12 mouse cellular contexts compared by ENCODE assay signal in genomic region chr1:80030224-80030623, GRCm38 (mm10).
DNase-seq lines count a peak whose midpoint lies in the region; ATAC-seq lines count a peak whose summit lies in the region.
"Had no signal": no experiment of that assay in that cellular context is flagged by ENCODE, and none has a peak within 500 bp of the region (broad histone marks: within the 10 kb centered on the region; RNA-seq: fewer than 3 reads in every experiment).

No protein-coding gene starts in this region.

- H3K27me3 ChIP-seq in midbrain, embryonic 13.5 days, result no peaks in the 10 kb centered on the region
- H3K27me3 ChIP-seq in midbrain, embryonic 10.5 days (ENCODE audit: low read depth, poor library complexity, severe bottlenecking), result no peaks in the 10 kb centered on the region
- H3K27me3 ChIP-seq in stomach, embryonic 16.5 days (ENCODE audit: control insufficient read depth, insufficient read depth, low read length), result no peaks in the 10 kb centered on the region
- H3K27me3 ChIP-seq: embryonic facial prominence, embryonic 15.5 days had no signal

- no peak overlapping the region for H3K27ac ChIP-seq in midbrain, embryonic 13.5 days
- H3K27ac ChIP-seq in midbrain, embryonic 10.5 days (replicated peaks), result no peak overlapping the region
- no peak overlapping the region for H3K27ac ChIP-seq in stomach, embryonic 16.5 days (ENCODE audit: low read length)
- H3K27ac ChIP-seq: embryonic facial prominence, embryonic 15.5 days; heart, adult 2 months had no signal

- ATAC-seq in midbrain, embryonic 13.5 days, result 0 out of 2 replicates have a peak, but pooled peaks have one; percentile 35
- ATAC-seq in stomach, embryonic 16.5 days (ENCODE audit: insufficient read depth, low FRiP score), result peak; percentile 76
- ATAC-seq: inflammation-experienced regulatory T-cells, adult 6 months had no signal

- peaks cover 18% of the 10 kb centered on the region for H3K4me1 ChIP-seq in midbrain, embryonic 13.5 days (replicated peaks)
- peaks cover 17% of the 10 kb centered on the region for H3K4me1 ChIP-seq in midbrain, embryonic 10.5 days
- H3K4me1 ChIP-seq in stomach, embryonic 16.5 days (ENCODE audit: control insufficient read depth, insufficient read depth, low read length), result peaks cover 3% of the 10 kb centered on the region; the same call in 1 of the 2 replicates

- no peak overlapping the region for H3K4me3 ChIP-seq in midbrain, embryonic 13.5 days (replicated peaks)
- H3K4me3 ChIP-seq in midbrain, embryonic 10.5 days, result no peak overlapping the region
- H3K4me3 ChIP-seq in stomach, embryonic 16.5 days (replicated peaks; ENCODE audit: low read length), result no peak overlapping the region
- H3K4me3 ChIP-seq: embryonic facial prominence, embryonic 15.5 days; heart, adult 2 months had no signal

- no peak overlapping the region for H3K4me2 ChIP-seq in midbrain, embryonic 13.5 days (replicated peaks)
- no peak overlapping the region for H3K4me2 ChIP-seq in stomach, embryonic 16.5 days (ENCODE audit: low read depth, low read length)
- H3K4me2 ChIP-seq: embryonic facial prominence, embryonic 15.5 days had no signal

- no peaks in the 10 kb centered on the region for H3K36me3 ChIP-seq in midbrain, embryonic 13.5 days
- no peaks in the 10 kb centered on the region for H3K36me3 ChIP-seq in midbrain, embryonic 10.5 days
- H3K36me3 ChIP-seq in stomach, embryonic 16.5 days (ENCODE audit: control insufficient read depth, insufficient read depth, low read length), result no peaks in the 10 kb centered on the region
- H3K36me3 ChIP-seq: embryonic facial prominence, embryonic 15.5 days had no signal

- 82% methylated on average over 3 of the region's 3 CpGs for WGBS in midbrain, embryonic 13.5 days
- 90% methylated on average over 3 of the region's 3 CpGs for WGBS in midbrain, embryonic 10.5 days
- WGBS in stomach, embryonic 16.5 days, result 72% methylated on average over 3 of the region's 3 CpGs

- no peak overlapping the region for H3K9ac ChIP-seq in midbrain, embryonic 13.5 days (replicated peaks)
- H3K9ac ChIP-seq in stomach, embryonic 16.5 days (ENCODE audit: low read length), result no peak overlapping the region
- H3K9ac ChIP-seq: embryonic facial prominence, embryonic 15.5 days had no signal

- no peaks in the 10 kb centered on the region for H3K9me3 ChIP-seq in midbrain, embryonic 13.5 days
- no peaks in the 10 kb centered on the region for H3K9me3 ChIP-seq in midbrain, embryonic 10.5 days (replicated peaks)
- H3K9me3 ChIP-seq in stomach, embryonic 16.5 days (replicated peaks; ENCODE audit: control insufficient read depth, low read length), result no peaks in the 10 kb centered on the region
- H3K9me3 ChIP-seq: embryonic facial prominence, embryonic 15.5 days had no signal

- peak; percentile 62 for DNase-seq in heart, adult 11 months
- no peak for DNase-seq in heart, adult 9 months (ENCODE audit: low spot score in 2 of 2)
- DNase-seq in midbrain, embryonic 10.5 days (ENCODE audit: low spot score), result no peak
- DNase-seq in liver, result peak; percentile 80
- DNase-seq in frontal cortex, postnatal 25 days (ENCODE audit: low spot score in 2 of 2), result no peak
- no peak for DNase-seq in cerebellum, adult 9-10 months
- DNase-seq: cerebellum, adult 11-12 months; heart, adult 2 months had no signal

Comparison
In these comparisons a context has a peak if more than half of its experiments do, and no peak if none do; other contexts are left out.
1. DNase-seq: peak in heart, adult 11 months (single experiment) and liver (single experiment); none in heart, adult 9 months (0 of 2), midbrain, embryonic 10.5 days (single experiment), frontal cortex, postnatal 25 days (0 of 2) and cerebellum, adult 9-10 months (single experiment).